In genomic region chr16:44648547-44649223, GRCm38 (mm10) we compare ENCODE assay signal across 12 mouse cellular contexts.
DNase-seq lines count a peak whose midpoint lies in the region; ATAC-seq lines count a peak whose summit lies in the region.
"Had no signal": no experiment of that assay in that cellular context is flagged by ENCODE, and none has a peak within 500 bp of the region (broad histone marks: within the 10 kb centered on the region; RNA-seq: fewer than 3 reads in every experiment).

No protein-coding gene starts in this region.

- peak; percentile 9 for DNase-seq in kidney, adult 9 months
- no peak for DNase-seq in kidney, adult 8-10 months
- DNase-seq: adrenal gland, postnatal 36 days; cerebellum, adult 18-20 months; liver; thymus, postnatal 4 days had no signal

- H3K36me3 ChIP-seq in embryonic facial prominence, embryonic 12.5 days: no peaks in the 10 kb centered on the region
- H3K36me3 ChIP-seq in heart, embryonic 15.5 days: no peaks in the 10 kb centered on the region
- H3K36me3 ChIP-seq in limb, embryonic 13.5 days: no peaks in the 10 kb centered on the region
- H3K36me3 ChIP-seq in hindbrain, embryonic 13.5 days: no peaks in the 10 kb centered on the region
- H3K36me3 ChIP-seq in hindbrain, embryonic 16.5 days (ENCODE audit: control insufficient read depth, insufficient read depth, low read length): no peaks in the 10 kb centered on the region

- H3K4me2 ChIP-seq in embryonic facial prominence, embryonic 12.5 days (replicated peaks): no peak overlapping the region
- no peak overlapping the region for H3K4me2 ChIP-seq in heart, embryonic 15.5 days
- H3K4me2 ChIP-seq in limb, embryonic 13.5 days (replicated peaks): no peak overlapping the region
- no peak overlapping the region for H3K4me2 ChIP-seq in hindbrain, embryonic 13.5 days
- no peak overlapping the region for H3K4me2 ChIP-seq in hindbrain, embryonic 16.5 days (ENCODE audit: low read length)

- H3K27ac ChIP-seq in embryonic facial prominence, embryonic 12.5 days: peak overlapping the region; percentile 54; the same call in 1 of the 2 replicates
- peak overlapping the region; percentile 44 for H3K27ac ChIP-seq in heart, embryonic 15.5 days
- H3K27ac ChIP-seq in limb, embryonic 13.5 days: peak overlapping the region; percentile 8; the same call in 1 of the 2 replicates
- no peak overlapping the region for H3K27ac ChIP-seq in hindbrain, embryonic 13.5 days
- H3K27ac ChIP-seq in hindbrain, embryonic 16.5 days (ENCODE audit: low read depth, low read length): no peak overlapping the region

- H3K4me3 ChIP-seq in embryonic facial prominence, embryonic 12.5 days: no peak overlapping the region
- H3K4me3 ChIP-seq in heart, embryonic 15.5 days: no peak overlapping the region
- no peak overlapping the region for H3K4me3 ChIP-seq in limb, embryonic 13.5 days
- no peak overlapping the region for H3K4me3 ChIP-seq in hindbrain, embryonic 13.5 days
- no peak overlapping the region for H3K4me3 ChIP-seq in hindbrain, embryonic 16.5 days (ENCODE audit: low read length)

- H3K9me3 ChIP-seq in embryonic facial prominence, embryonic 12.5 days: no peaks in the 10 kb centered on the region
- H3K9me3 ChIP-seq in heart, embryonic 15.5 days (replicated peaks): no peaks in the 10 kb centered on the region
- H3K9me3 ChIP-seq in limb, embryonic 13.5 days: no peaks in the 10 kb centered on the region
- H3K9me3 ChIP-seq in hindbrain, embryonic 13.5 days: no peaks in the 10 kb centered on the region
- no peaks in the 10 kb centered on the region for H3K9me3 ChIP-seq in hindbrain, embryonic 16.5 days (ENCODE audit: control insufficient read depth, low read length)

- H3K27me3 ChIP-seq in embryonic facial prominence, embryonic 12.5 days: no peaks in the 10 kb centered on the region
- H3K27me3 ChIP-seq in heart, embryonic 15.5 days: no peaks in the 10 kb centered on the region
- no peaks in the 10 kb centered on the region for H3K27me3 ChIP-seq in limb, embryonic 13.5 days
- no peaks in the 10 kb centered on the region for H3K27me3 ChIP-seq in hindbrain, embryonic 13.5 days
- no peaks in the 10 kb centered on the region for H3K27me3 ChIP-seq in hindbrain, embryonic 16.5 days (replicated peaks; ENCODE audit: control insufficient read depth, insufficient read depth, low read length)
- H3K27me3 ChIP-seq: CH12.LX had no signal

- ATAC-seq in embryonic facial prominence, embryonic 12.5 days (ENCODE audit: insufficient number of reproducible peaks, insufficient read depth, low FRiP score, low TSS enrichment): no peak
- no peak for ATAC-seq in heart, embryonic 15.5 days (replicated peaks; ENCODE audit: insufficient number of reproducible peaks, insufficient read depth, low FRiP score, low read depth)
- 0 out of 2 replicates have a peak, but pooled peaks have one; percentile 40 for ATAC-seq in limb, embryonic 13.5 days (ENCODE audit: low FRiP score, low read depth)
- no peak for ATAC-seq in hindbrain, embryonic 13.5 days (ENCODE audit: low FRiP score)
- ATAC-seq in hindbrain, embryonic 16.5 days: no peak

- peaks cover 12% of the 10 kb centered on the region for H3K4me1 ChIP-seq in embryonic facial prominence, embryonic 12.5 days
- 0 out of 2 replicates have a peak, but pooled peaks cover 2% of the 10 kb centered on the region for H3K4me1 ChIP-seq in heart, embryonic 15.5 days (replicated peaks)
- peaks cover 15% of the 10 kb centered on the region for H3K4me1 ChIP-seq in limb, embryonic 13.5 days
- no peaks in the 10 kb centered on the region; the same call in 1 of the 2 replicates for H3K4me1 ChIP-seq in hindbrain, embryonic 13.5 days (replicated peaks)
- no peaks in the 10 kb centered on the region for H3K4me1 ChIP-seq in hindbrain, embryonic 16.5 days (ENCODE audit: control insufficient read depth, insufficient read depth, low read depth, low read length)

- no peak overlapping the region for H3K9ac ChIP-seq in embryonic facial prominence, embryonic 12.5 days
- no peak overlapping the region for H3K9ac ChIP-seq in heart, embryonic 15.5 days
- no peak overlapping the region for H3K9ac ChIP-seq in limb, embryonic 13.5 days
- no peak overlapping the region for H3K9ac ChIP-seq in hindbrain, embryonic 13.5 days
- no peak overlapping the region for H3K9ac ChIP-seq in hindbrain, embryonic 16.5 days (ENCODE audit: low read depth, low read length)

- WGBS in embryonic facial prominence, embryonic 12.5 days: 44% methylated on average over 2 of the region's 2 CpGs
- 25% methylated on average over 2 of the region's 2 CpGs for WGBS in heart, embryonic 15.5 days
- 30% methylated on average over 2 of the region's 2 CpGs for WGBS in limb, embryonic 13.5 days
- WGBS in hindbrain, embryonic 13.5 days: 72% methylated on average over 2 of the region's 2 CpGs
- 76% methylated on average over 2 of the region's 2 CpGs for WGBS in hindbrain, embryonic 16.5 days

Comparison
In these comparisons a context has a peak if more than half of its experiments do, and no peak if none do; other contexts are left out.
1. H3K27ac ChIP-seq: peak in embryonic facial prominence, embryonic 12.5 days (single experiment), heart, embryonic 15.5 days (single experiment) and limb, embryonic 13.5 days (single experiment); none in hindbrain, embryonic 13.5 days (single experiment) and hindbrain, embryonic 16.5 days (single experiment).